Mouse (Mus musculus) CH12.LX (cell line): ENCODE measurements around the gene Epb41. TPM values are rescaled to one million over a fixed set of nuclear protein-coding genes. Genes with fewer than 3 reads are reported as not detected.

Experiments used
- DNase-seq: peaks from one replicate; pipeline ENCODE4 v3.0.0-alpha.2; 2013; ENCODE audit errors: extremely low read depth
- H3K27ac ChIP-seq: 2 replicates; pipeline ENCODE4 v1.5.1; 2012; ENCODE audit warnings: low read depth, mild to moderate bottlenecking, control low read depth, moderate library complexity; ENCODE audit not compliant: insufficient read depth
- H3K27me3 ChIP-seq: replicated peaks from 2 replicates; pipeline ENCODE3; 2012; ENCODE audit warnings: inconsistent platforms
- H3K36me3 ChIP-seq, 2 experiments: replicated peaks in 1 of 2; 2 replicates each; pipeline versions ENCODE3 to v1.6.1; 2012; ENCODE audit warnings: inconsistent platforms in 1 of 2, low read length in 1 of 2, mild to moderate bottlenecking in 1 of 2, mixed read lengths in 1 of 2, moderate library complexity in 1 of 2; ENCODE audit not compliant: control insufficient read depth in 1 of 2, insufficient read depth in 1 of 2
- H3K4me1 ChIP-seq, 2 experiments: 2 replicates each; pipeline ENCODE4 v1.6.1; 2012; ENCODE audit warnings: inconsistent platforms in 1 of 2, moderate library complexity in 1 of 2; ENCODE audit not compliant: insufficient read depth in 2 of 2, control insufficient read depth in 1 of 2
- H3K4me2 ChIP-seq: 2 replicates; pipeline ENCODE4 v1.6.1; 2012; ENCODE audit warnings: low read depth, mild to moderate bottlenecking, control low read depth; ENCODE audit not compliant: poor library complexity, insufficient read depth, severe bottlenecking
- H3K4me3 ChIP-seq, 3 experiments: fragments of 150-350 bp in 1 of 3; sonication (generic) in 1 of 3; replicated peaks in 1 of 3; 2 replicates each; pipeline versions ENCODE3 to v1.5.1; 2011 to 2012; ENCODE audit warnings: low read depth in 2 of 3, low read length in 2 of 3, mild to moderate bottlenecking in 2 of 3, moderate library complexity in 2 of 3, control low read depth in 1 of 3, improper control_type of control experiment in 1 of 3, inconsistent platforms in 1 of 3, mixed read lengths in 1 of 3; ENCODE audit not compliant: poor library complexity in 1 of 3
- H3K79me2 ChIP-seq: replicated peaks from 2 replicates; pipeline ENCODE4 v1.6.1; 2012; ENCODE audit warnings: mild to moderate bottlenecking, moderate library complexity; ENCODE audit not compliant: control insufficient read depth, poor library complexity, insufficient read depth, severe bottlenecking; ENCODE audit errors: extremely low read depth
- H3K9ac ChIP-seq: 2 replicates; pipeline ENCODE4 v1.6.1; 2012; ENCODE audit warnings: low read depth, mild to moderate bottlenecking, control low read depth, moderate library complexity; ENCODE audit not compliant: insufficient read depth
- H3K9me3 ChIP-seq: replicated peaks from 2 replicates; pipeline ENCODE3; 2012; ENCODE audit warnings: low read length, inconsistent platforms, mixed read lengths
- CHD2 ChIP-seq: IDR thresholded peaks from 2 replicates; pipeline ENCODE4 v1.6.1; 2011; ENCODE audit warnings: low read length, improper control_type of control experiment
- CTCF ChIP-seq, 2 experiments: IDR thresholded peaks in 1 of 2; conservative IDR thresholded peaks in 1 of 2; 2 replicates each; pipeline ENCODE4 v1.5.1; 2011 to 2012; ENCODE audit warnings: low read depth in 2 of 2, low read length in 2 of 2, improper control_type of control experiment in 1 of 2, inconsistent platforms in 1 of 2, mild to moderate bottlenecking in 1 of 2, moderate library complexity in 1 of 2
- E2F4 ChIP-seq: IDR thresholded peaks from 2 replicates; pipeline ENCODE4 v1.6.1; 2011; ENCODE audit warnings: low read depth, low read length, improper control_type of control experiment; ENCODE audit not compliant: insufficient replicate concordance
- ELF1 ChIP-seq: IDR thresholded peaks from 2 replicates; pipeline ENCODE4 v1.6.1; 2014; ENCODE audit warnings: low read depth, mild to moderate bottlenecking, inconsistent platforms, low read length, improper control_type of control experiment
- EP300 ChIP-seq: IDR thresholded peaks from 2 replicates; pipeline ENCODE4 v1.6.1; 2011; ENCODE audit warnings: low read length, improper control_type of control experiment
- ETS1 ChIP-seq: conservative IDR thresholded peaks from 2 replicates; pipeline ENCODE4 v1.6.1; 2012; ENCODE audit warnings: low read depth, mild to moderate bottlenecking, inconsistent platforms, low read length, improper control_type of control experiment, moderate library complexity
- GABPA ChIP-seq: IDR thresholded peaks from 2 replicates; pipeline ENCODE4 v1.6.1; 2012; ENCODE audit warnings: low read depth, low read length, improper control_type of control experiment, inconsistent platforms; ENCODE audit not compliant: insufficient replicate concordance
- HCFC1 ChIP-seq: IDR thresholded peaks from 2 replicates; pipeline ENCODE4 v1.6.1; 2012; ENCODE audit warnings: low read depth, mild to moderate bottlenecking, inconsistent platforms, low read length, improper control_type of control experiment
- JUN ChIP-seq: IDR thresholded peaks from 2 replicates; pipeline ENCODE4 v1.6.1; 2011; ENCODE audit warnings: low read depth, mild to moderate bottlenecking, low read length, improper control_type of control experiment, moderate library complexity; ENCODE audit not compliant: insufficient read depth
- MAX ChIP-seq: IDR thresholded peaks from 2 replicates; pipeline ENCODE4 v1.6.1; 2011; ENCODE audit warnings: low read length, improper control_type of control experiment
- MXI1 ChIP-seq: IDR thresholded peaks from 2 replicates; pipeline ENCODE4 v1.6.1; 2011; ENCODE audit warnings: mild to moderate bottlenecking, low read depth, low read length, improper control_type of control experiment
- POLR2A ChIP-seq: IDR thresholded peaks from 2 replicates; pipeline ENCODE4 v1.6.1; 2011; ENCODE audit warnings: low read depth, mild to moderate bottlenecking, improper control_type of control experiment, low read length
- RAD21 ChIP-seq: IDR thresholded peaks from 2 replicates; pipeline ENCODE4 v1.6.1; 2011; ENCODE audit warnings: low read depth, mild to moderate bottlenecking, low read length, improper control_type of control experiment, moderate library complexity
- SIN3A ChIP-seq: IDR thresholded peaks from 2 replicates; pipeline ENCODE4 v1.6.1; 2012; ENCODE audit warnings: low read length, improper control_type of control experiment, inconsistent platforms
- TCF12 ChIP-seq: IDR thresholded peaks from 2 replicates; pipeline ENCODE4 v1.6.1; 2014; ENCODE audit warnings: low read depth, mild to moderate bottlenecking, inconsistent platforms, low read length, improper control_type of control experiment
- USF1 ChIP-seq: IDR thresholded peaks from 2 replicates; pipeline ENCODE4 v1.6.1; 2014; ENCODE audit warnings: low read depth, mild to moderate bottlenecking, inconsistent platforms, low read length, improper control_type of control experiment
- ZMIZ1 ChIP-seq: IDR thresholded peaks from 2 replicates; pipeline ENCODE4 v1.6.1; 2012; ENCODE audit warnings: low read depth, mild to moderate bottlenecking, inconsistent platforms, low read length, improper control_type of control experiment
- dilution Hi-C: fragments of 300-500 bp; cut with MboI; formaldehyde crosslinking; loops from 2 replicates; pipeline ENCODE4 v1.14.3; 2020; ENCODE audit warnings: low sequenced_read_pairs; ENCODE audit not compliant: extremely low pct_unique_long_range_greater_than_20kb, extremely low pct_ligation_motif_present
- in situ Hi-C: fragments of 300-500 bp; cut with MboI; formaldehyde crosslinking; loops from 3 replicates; pipeline ENCODE4 v1.14.3; 2019; ENCODE audit warnings: low sequenced_read_pairs, low pct_ligation_motif_present, low pct_unique_long_range_greater_than_20kb, mixed read lengths
- polyA plus RNA-seq: library from polyadenylated mRNA; unstranded; fragments of >175 nt; gene quantifications from 2 replicates; pipeline ENCODE4 v1.2.1, GENCODE M21; 2012; ENCODE audit warnings: low read depth; ENCODE audit not compliant: insufficient read length
- total RNA-seq, 2 experiments: library from RNA; depleted of rRNA; stranded (reverse); fragments of 300-350 nt in 1 of 2; fragments of >200 nt in 1 of 2; gene quantifications; 2 replicates each; pipeline ENCODE4 v1.2.3; 2012 to 2014

The Epb41 gene
- total and polyA plus RNA-seq, 3 experiments = 7.1 to 21.6 (median 10.0) TPM

- no peak overlapping the region for H3K9ac ChIP-seq
Measured at GRCm38 (mm10) chr4:131915821-131916328, 159.2 kb downstream of the Epb41 start.

GRCm38 (mm10) chr4:131914891-131915469 is 160.1 kb downstream of the Epb41 start:
- in situ Hi-C loops = no loop called here
- no peaks in the 10 kb centered on the region for H3K27me3 ChIP-seq
- H3K79me2 ChIP-seq = no peaks in the 10 kb centered on the region
- H3K27ac ChIP-seq = no peak overlapping the region
- DNase-seq = no peak
- TF ChIP-seq GABPA (no peak), ZMIZ1 (no peak), CHD2 (no peak), USF1 (no peak), JUN (no peak), E2F4 (no peak), POLR2A (no peak), ETS1 (no peak)
- TF ChIP-seq, all 38 proteins: peak for 0
- peaks cover 4 to 28% of the 10 kb centered on the region in 2 experiments; a peak in 3 of 4 replicates for H3K4me1 ChIP-seq
- peaks cover 4% of the 10 kb centered on the region for H3K9me3 ChIP-seq
- no peak overlapping the region for H3K4me3 ChIP-seq
- H3K4me2 ChIP-seq = no peak overlapping the region
- no peaks in the 10 kb centered on the region for H3K36me3 ChIP-seq
- dilution Hi-C loops = no loop called here
- no peak overlapping the region for H3K9ac ChIP-seq

More at GRCm38 (mm10) chr4:131915821-131916328, 159.2 kb downstream of the Epb41 start:
- no peak overlapping the region for H3K4me3 ChIP-seq
- H3K36me3 ChIP-seq = peaks cover 0 to 4% of the 10 kb centered on the region in 2 experiments
- dilution Hi-C loops = no loop called here
- H3K9me3 ChIP-seq = peaks cover 11% of the 10 kb centered on the region
- in situ Hi-C loops = no loop called here
- H3K27me3 ChIP-seq = no peaks in the 10 kb centered on the region
- no peak overlapping the region for H3K4me2 ChIP-seq
- no peaks in the 10 kb centered on the region for H3K79me2 ChIP-seq
- DNase-seq = no peak
- peaks cover 4 to 22% of the 10 kb centered on the region in 2 experiments; a peak in 3 of 4 replicates for H3K4me1 ChIP-seq
- no peak overlapping the region for H3K27ac ChIP-seq
- TF ChIP-seq E2F4 (no peak), SIN3A (no peak)

GRCm38 (mm10) chr4:131914046-131914643 is 161.0 kb downstream of the Epb41 start:
- in situ Hi-C loops (no loop called here), dilution Hi-C loops (no loop called here)
- no peak overlapping the region for H3K4me2 ChIP-seq
- H3K36me3 ChIP-seq = no peaks in the 10 kb centered on the region
- H3K9ac ChIP-seq = no peak overlapping the region
- no peak overlapping the region for H3K27ac ChIP-seq
- no peaks in the 10 kb centered on the region for H3K9me3 ChIP-seq
- H3K4me1 ChIP-seq = peaks cover 4 to 28% of the 10 kb centered on the region in 2 experiments; a peak in 3 of 4 replicates
- H3K4me3 ChIP-seq = no peak overlapping the region
- DNase-seq = no peak
- H3K27me3 ChIP-seq = no peaks in the 10 kb centered on the region
- TF ChIP-seq POLR2A (no peak), ELF1 (no peak), HCFC1 (no peak), MXI1 (no peak), ZMIZ1 (no peak), USF1 (no peak), TCF12 (no peak), RAD21 (no peak), MAX (no peak), EP300 (no peak), CTCF (conservative IDR thresholded peaks at IDR 0.05 in 1 of 2, IDR thresholded peaks at IDR 0.05 in 1 of 2; ENCODE audit: low read depth in 2 of 2, low read length in 2 of 2) (no peak)
- no peaks in the 10 kb centered on the region for H3K79me2 ChIP-seq
